Mouse (Mus musculus) heart, adult 18-20 months (tissue): ENCODE measurements at regions not wholly inside any gene's neighbourhood (a gene's known extent, or its start where the extent isn't known, plus 50 kb on each side); places are given as distances from the start of the nearest gene placed in this dataset.
"Not testable (repeated sequence)": the region's sequence is repeated elsewhere in the genome, so short reads cannot be mapped to it uniquely, and the experiment has no call there.

Source experiments
- DNase-seq, 2 experiments: peaks; one replicate each; pipeline ENCODE4 v3.0.0; 2021 to 2022; ENCODE audit warnings: mixed read lengths in 1 of 2

DNA sequence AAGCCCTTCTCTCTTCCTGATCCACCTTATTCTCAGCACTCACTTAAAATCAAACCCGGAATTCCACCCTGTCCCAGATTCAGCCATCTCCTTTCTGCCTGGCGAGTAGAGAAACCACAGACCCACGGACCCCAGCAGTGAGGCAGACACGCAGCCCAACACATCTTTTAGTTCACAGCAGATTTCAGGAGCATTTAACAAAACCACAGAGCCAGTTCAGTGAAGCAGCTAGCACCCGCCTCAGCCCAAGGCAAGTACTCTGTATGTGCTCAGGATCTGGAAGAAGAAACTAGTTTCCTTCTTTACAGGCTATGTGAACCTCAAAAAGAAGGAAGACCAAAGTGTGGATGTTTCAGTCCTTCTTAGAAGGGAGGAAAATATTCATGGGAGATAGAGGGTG, 560.6 kb downstream of the Nyap2 start:
- no peak for DNase-seq

DNA sequence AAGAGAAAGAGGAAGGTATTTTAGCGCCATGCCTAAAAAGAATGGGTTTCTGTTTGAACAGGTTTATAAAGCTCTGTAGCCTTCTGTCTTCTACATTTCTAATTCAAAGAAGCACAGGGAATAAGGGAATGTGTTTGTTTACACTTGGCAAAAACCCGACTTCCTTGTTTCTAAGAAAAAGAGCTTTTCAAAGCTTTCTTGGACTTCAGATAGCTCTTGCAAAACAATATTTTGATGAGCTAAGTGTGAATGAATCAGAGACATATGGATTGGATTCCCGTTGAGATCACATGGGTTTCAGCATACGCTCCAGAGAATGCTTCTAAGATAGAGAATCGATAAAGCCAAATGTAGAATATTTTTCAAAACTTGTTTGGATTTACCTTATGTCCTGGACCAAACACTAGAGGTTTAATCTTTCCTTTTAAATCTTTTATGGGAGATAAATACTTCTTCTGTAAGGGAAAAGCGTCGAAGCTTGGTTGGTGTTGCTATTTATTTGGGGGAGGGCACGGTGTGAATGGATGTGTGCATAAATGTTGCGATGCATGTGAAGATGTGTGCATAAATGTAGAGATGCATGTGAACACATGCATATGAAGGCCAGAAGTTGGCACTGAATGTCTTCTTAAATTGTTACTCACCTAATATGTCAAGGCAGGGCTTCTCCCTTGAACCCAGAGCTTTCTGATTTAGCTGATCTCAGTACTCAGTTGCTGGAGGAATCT, 576.4 kb downstream of the Nyap2 start:
- peak; percentile 4 to 6 for DNase-seq

DNA sequence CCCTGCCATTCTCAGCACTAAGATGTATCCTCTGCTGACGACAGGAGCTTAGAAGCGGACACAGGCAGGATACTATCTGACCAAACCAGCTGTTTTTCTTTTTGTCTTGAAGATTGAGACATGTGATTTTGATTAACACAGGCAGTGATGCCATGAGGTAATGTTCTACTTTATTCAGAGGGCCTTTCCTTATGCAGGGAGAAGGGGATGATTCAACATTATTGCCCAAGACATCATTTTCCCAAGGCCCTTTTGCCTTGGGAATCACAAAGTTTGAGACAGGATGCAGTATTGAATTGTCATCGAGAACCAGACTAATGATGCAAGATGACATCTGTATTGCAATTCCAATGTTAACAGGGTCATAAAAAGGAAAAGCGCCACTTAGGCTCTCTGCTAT, 571.7 kb upstream of the Gm9747 start:
- DNase-seq = peak; percentile 11 to 22

DNA sequence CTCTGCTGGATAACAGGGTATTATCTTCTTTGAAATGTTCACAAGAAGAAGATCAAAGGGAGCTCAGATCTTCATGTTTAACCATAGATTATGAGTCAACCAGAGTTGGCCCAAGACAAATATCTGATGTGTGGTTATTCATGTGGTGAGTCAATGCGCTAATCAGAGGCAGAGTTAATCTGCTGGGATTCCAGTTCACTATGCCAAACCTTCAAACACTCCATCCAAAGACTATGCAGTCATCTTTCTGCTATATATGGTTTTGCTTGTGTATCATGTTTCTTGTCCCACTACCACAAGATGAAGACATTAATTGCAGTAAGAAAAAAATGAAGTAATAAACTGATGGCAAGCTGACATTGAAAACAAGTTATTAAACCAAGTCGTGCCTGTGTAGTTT, 561.8 kb upstream of the Gm9747 start:
- DNase-seq = no peak

DNA sequence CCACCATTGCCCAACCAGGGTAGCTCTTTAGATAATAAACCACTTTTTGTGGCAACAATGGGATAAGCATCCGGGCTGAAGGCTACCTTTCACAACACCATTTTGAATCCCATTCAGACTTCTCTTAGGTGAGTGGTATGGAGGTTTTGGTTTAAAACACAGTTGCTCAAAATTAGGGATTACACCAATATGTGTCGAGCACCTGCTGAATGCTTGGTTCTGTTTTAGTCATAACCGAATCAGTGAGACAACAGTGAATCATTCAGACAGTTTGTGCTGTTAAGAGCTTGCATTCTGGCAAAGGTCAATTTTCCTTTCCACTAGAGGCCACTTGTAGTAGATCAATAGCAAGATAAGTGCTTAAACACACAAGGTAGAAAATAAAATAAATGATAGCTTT, 561.2 kb upstream of the Gm9747 start:
- no peak for DNase-seq

DNA sequence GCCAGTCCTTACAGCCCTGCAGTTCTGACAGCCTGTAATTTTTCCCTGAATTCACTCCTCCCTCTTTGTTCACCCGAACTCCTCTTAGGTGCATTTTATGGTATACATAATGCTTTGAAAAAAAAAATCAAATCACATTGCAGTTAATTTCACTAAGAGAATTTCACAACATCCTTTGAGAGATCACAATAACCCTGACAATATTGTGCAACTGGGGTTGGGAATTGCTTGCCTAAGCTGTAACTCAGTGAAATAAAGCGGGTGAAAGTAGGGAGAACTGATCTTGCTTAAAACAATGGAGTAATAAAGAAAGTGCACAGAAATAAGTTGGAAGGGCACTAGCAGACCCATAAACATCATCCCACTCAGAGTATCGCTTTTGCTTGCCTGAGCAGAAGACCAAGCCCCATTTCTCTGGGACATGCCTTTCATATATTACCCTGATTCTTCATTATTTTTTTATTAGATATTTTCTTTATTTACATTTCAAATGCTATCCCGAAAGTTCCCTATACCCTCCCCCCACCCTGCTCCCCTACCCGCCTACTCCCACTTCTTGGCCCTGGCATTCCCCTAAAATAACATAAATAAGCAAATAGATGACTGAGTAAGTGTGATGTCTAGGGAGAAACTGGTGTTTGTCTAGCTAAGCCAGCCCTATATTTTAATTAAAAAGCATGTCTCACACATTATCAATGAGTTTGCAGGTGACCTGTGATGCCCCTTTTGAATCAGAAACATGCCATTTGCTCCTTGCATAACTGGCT, 557.2 kb upstream of the Gm9747 start:
- no peak for DNase-seq

DNA sequence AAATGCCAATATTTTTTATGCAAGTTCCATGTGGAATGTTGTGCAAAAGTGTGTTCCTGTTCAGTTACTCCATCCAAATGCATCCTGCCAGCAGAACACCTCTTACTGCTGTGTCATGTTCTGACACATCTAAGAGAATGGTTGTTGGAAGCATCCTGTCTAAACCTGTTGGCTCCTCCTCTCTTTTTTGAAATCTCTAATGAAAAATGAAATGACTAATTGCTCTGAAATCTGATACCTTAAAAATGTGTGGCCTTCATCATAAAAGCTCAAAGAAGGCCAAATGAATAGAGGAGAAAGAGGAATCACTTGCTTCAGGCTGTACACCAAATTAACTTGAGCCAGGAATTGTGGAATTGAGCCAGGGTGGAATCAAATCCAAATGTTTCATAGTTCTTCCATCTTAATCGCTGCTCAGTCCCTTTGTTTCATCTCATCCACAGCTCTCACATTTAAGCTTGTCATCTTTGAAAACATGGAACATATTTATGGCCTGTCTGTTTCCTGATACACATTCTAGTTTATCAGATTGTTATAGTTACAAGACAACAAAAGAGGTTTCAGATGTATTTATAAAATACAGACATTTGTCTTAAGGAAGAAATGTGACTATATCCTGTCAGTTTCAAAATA, 555.0 kb upstream of the Gm9747 start:
- DNase-seq = peak; percentile 32 to 40

DNA sequence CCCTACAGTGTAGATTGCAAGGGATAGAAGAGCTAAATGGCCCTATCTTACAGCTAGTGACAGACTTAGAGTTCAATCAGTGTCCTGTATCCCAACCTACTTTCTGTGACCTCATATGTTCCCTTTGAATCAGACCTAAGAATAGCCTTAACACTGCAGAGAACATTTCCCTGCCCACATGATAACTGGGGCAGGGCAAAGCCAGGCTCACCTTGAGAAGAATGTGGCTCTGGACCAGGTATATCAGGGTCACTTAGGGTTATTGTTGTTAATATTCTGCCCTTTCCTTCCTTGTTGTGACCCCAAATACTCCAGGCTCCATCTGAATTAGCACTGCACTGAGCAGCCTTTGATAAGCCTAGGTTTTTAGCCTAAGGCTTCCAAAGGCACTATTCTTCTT, 536.8 kb upstream of the Gm9747 start:
- DNase-seq = peak; percentile 57 to 75

DNA sequence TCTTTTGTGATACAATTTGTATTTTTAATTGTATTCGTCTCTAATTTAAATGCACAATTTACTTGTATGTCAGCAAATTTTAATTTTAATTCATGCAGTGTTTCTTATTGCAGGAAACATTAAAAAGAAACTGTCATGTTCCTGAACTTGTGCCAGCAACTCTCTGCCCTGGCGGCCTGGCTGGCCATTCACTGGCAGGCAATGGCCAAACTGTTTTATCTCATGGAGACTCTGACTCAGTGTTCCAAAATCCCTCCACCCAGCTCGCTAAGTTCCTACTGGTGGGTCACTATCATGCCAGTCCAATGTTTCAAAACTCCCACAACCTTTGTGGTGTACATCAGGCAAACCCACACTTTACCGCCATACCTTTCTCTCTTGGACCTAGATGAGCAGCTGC, 523.7 kb upstream of the Gm9747 start:
- DNase-seq = peak; percentile 48 to 50

DNA sequence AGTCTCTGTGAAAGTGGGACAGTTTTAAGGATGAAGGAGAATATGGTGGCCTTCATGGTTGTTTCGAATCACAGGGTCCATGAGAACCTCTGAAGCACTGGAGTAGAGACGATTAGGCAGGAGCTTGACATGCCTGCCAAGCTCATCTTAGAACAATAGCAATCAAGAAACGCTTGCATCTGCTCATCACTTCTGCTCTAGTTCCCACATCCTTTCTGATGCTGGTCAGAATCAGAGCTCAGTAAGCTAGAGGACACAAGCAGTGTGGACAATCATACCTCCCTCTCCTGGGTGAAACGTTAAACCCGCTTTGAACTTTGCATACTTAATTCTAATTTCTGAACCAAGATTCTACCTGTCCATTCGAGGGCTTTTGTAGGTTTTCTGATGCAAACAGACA, 515.8 kb upstream of the Gm9747 start:
- DNase-seq = no peak

DNA sequence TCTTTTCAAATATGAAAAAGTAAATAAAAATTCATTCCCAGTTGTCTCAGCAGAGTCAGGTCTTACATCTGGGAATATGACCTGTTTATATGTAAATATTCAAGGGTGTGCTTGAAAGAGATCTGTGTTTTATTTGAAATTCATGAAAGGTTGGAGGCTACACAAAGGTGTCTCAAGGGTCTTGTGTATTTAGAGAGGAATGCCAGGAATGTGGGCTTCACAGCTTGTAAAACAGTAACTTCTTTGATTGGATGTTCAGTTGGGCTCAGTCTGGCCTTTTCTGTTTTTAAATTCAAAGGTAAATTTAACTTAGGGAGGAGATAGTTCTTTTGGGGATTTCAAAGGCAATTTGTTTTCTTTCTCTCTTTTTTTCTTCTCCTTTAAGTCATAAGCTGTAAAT, 514.7 kb upstream of the Gm9747 start:
- DNase-seq = no peak

DNA sequence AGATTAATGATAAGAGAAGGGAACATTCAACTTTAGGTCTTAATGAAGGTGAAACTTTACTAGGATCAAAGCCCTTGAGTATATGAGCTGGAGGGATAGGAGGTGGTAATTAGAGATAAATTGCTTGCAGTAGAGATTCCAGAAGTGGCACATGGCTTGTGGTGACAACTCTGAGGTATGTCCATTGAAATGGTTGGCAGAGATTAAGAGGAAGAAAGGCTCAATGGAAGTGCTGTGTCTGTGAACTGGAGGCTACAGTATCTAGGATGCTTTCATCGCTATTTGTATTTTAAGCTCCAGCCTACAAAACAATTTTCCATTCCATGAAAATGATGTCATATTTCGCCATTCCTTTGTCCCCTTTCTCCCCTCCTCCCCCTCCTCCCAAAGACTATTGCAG, 508.1 kb upstream of the Gm9747 start:
- peak in 1 of 2 experiments; percentile 29 for DNase-seq

DNA sequence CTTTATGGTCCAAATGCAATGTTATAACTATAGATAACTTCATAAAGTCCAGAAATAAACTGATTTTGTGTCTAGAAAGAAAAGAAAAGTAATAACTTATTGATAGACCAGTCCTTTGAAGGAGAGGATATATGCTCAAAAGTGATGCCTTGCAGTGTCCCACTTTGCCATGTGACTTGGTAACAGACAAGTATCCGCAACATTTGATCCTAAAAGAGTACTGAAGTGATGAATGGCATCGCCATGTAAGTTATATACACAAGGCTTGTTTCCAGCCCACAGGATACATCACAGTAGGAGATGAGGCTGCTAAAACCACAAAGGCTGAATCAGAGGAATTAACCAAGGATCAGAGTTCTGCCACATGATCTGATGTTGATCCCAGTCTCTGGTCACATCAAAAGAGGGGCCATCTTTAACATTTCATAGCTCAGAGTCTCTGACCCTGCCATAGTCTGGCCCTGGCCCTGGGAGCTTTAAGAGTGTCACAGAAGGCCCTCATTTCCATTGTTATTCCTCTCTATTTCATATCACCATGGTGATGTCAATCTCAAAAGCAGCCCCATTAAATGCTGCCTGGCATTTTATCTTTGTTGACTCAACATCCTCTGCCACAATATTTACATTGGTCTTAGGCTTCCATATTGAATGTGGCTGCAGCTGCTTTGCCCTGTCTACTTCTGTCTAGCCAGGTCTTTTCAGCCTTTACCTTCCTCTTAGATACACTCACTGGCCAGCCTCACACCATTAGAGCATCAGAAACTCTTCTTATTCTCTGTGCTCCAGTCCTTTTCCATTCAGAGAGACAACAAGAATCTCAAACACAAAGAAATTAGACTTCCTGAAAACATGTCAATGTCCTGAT, 506.4 kb upstream of the Gm9747 start:
- DNase-seq = no peak

DNA sequence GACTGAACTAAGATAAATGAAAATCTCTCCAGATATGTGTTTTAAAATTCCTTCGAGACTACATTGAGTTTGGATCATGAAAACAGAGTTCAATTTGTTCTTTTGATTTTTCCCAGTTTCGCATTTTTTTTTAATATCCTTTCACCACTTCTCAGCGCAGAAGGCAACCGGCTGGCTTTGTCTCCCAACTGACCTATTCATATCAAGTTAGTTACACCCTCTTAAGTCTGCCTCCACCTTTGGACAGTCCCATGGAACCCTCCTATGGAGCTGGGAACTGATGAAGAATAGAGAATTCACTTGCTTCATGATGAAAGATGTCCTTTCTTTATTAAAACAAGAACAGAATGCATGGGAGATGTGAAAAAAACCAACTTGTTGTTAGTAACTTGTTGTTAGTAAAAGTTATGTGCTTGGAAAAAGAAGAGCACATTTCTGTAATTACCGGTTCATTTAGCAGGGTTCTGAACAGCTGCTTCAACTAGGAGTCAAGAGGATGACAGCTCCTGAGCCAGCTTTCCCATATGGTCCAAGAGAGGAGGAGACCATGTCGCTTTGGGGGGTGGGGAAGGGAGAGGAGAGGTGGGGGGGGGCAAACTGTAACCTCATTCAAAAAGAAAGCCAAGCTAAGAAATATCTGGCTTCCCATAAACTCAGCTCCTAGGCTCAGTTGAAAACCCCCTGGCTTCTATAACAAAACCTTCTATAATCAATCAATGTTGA, 495.6 kb upstream of the Gm9747 start:
- peak in 1 of 2 experiments; percentile 41 for DNase-seq

DNA sequence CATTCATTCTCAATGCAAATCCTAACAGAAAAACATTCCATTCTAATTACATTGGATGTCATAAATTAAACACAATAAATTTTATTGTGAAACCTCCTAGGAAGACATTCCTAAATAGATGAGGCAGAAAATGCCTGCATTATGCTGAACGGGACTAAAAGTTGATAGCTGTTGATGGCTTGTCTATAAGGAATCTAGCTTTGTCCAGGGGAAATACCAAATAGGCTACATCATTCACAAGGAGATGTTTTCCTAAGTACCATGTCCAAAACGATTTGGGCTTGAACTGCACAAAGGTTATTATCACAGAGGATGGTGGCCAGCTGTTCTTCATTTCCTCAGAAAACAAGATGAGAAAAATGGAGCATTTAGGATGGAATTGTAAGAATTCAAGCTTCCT, 494.5 kb upstream of the Gm9747 start:
- no peak for DNase-seq

DNA sequence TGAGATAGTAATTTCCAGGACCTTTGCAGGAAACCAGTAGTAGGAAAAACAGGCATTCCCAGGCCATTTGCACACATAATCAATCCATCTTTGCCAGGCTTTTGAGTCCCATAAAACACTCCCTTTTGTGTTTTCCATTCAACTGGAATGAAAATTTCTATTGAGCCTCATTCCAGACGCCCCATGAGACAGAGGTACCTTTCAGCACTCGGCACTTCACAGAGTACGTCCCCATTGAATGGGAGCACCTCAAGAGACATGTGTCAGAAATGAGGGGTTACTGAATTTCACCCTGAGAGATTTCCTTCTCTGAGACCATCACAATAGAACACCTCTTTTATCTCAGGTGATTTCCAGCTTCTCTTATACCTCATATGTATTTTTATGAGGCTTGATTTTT, 493.5 kb upstream of the Gm9747 start:
- no peak for DNase-seq

DNA sequence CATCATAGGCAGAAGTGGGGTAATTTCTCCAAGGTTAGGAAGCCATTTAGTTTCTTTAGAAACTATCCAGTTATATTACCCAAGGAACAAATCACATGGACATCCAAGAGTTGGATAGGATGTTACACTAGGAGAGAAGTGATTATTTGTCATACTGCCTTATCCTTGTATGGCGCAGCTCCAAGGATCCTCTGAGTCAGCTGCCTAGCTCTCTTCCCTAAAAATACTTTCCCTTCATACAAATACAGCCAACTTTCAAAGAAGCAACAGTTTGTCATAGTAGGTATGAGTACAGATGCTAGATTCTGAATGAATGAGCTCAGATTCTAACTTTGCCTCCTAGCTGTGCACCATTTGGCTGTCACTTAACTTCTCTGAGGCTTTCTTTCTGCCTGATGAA, 492.9 kb upstream of the Gm9747 start:
- peak; percentile 29 to 45 for DNase-seq

DNA sequence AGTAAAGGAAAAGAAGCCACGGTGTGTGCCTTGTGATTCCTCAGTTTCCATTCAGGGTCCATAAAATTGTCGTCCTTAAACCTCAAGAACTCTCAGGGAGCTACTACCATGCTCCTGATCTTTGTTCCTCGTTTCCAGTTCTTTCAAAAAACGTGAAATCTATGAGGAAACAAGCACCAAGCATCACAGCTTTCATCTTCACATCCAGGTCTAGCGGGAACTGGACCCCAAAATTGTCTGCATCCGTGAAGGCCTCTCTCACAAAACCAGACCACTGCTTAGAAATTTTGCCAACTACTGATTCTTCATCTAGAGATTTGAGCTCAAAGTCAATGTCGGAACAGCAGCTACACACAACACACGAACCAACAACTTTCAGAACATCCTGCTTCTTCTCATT, 491.0 kb upstream of the Gm9747 start:
- not testable (repeated sequence) for DNase-seq

DNA sequence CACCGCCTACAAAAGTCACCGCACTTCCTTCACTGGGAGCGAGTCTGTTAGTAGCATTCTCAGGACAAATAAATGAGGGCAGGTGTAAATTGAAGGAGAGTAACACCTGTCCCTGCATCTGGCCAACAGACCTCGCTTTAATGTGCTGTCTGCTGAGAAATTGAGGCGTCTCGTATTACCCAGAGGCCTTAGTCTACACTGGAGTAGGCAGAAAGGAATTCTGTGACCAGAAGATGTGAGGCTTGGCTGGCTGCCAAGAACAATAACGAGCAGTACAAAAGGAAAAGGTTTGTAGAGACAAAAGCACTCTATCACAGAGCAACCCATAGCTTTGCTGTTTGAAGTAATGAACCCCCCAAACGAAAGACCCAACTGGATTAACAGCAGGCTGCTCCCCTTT, 488.4 kb upstream of the Gm9747 start:
- peak in 1 of 2 experiments; percentile 42 for DNase-seq

DNA sequence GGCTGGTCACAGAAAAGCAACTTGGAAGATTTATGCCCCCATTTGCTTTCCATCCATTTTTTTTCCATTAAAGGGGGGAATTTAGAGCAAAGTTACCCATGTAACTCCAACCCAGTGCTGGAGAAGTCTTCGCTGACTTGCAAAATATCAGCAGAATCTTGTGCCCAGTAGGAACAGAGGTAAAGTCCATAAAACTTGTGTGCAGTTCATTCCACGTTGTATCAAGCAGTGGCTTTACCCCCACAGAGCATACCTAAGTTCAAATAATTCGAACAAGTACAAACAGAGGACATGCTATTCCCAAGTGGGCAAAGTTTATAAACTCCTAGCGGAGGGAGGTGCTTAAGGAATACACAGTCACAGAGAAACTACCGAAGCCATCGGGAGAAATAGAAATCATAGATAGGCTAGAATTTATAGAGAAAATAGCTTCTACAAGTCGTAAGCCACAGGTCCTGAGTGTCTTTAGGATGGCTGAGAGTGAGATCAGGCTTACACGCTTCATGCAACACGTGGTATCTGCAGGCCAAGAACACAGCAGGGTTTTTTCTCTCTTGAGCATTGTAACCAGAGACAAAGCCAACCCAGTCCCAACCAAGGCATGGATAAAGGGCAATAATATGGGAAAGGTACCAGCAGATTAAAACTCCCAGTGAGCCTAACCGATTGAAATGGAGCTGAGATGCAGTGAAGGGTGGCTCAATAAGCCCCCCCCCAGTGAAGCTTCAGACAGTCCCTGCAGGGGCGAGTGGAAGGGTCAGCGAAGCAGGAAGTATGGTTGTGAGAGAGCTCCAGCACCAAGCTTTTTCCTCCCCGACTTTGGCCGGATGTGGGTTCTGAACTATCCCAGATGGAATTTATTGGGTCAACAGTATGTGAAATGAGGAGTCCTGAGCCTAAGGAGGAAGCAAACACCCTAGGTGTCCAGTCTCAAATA, 487.6 kb upstream of the Gm9747 start:
- no peak for DNase-seq

DNA sequence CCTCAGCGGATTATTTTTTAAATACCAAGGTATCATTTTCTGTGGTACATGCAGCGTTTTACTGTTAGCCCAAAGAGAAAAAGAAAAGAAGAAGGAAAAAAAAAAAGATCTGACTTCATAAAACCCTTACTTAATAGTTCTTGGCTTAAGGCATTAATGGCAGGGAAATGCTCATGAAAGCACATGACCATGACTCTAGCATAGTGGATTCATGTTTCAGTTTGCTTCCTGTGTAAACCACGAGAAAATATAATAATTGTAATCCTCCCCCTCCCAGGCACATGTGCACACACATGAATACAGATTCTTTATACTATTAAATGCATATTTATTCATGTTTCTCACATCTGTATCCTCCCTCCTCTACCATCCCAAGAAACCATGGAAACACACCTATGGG, 486.9 kb upstream of the Gm9747 start:
- DNase-seq = no peak
